Mouse (Mus musculus): ENCODE measurements around the gene Vps11. TPM values are rescaled to one million over a fixed set of nuclear protein-coding genes. Genes with fewer than 3 reads are reported as not detected.

Vps11 gene
- polyA plus RNA-seq (2017; shearing (Covaris generic)), result 67.2 TPM

DNA sequence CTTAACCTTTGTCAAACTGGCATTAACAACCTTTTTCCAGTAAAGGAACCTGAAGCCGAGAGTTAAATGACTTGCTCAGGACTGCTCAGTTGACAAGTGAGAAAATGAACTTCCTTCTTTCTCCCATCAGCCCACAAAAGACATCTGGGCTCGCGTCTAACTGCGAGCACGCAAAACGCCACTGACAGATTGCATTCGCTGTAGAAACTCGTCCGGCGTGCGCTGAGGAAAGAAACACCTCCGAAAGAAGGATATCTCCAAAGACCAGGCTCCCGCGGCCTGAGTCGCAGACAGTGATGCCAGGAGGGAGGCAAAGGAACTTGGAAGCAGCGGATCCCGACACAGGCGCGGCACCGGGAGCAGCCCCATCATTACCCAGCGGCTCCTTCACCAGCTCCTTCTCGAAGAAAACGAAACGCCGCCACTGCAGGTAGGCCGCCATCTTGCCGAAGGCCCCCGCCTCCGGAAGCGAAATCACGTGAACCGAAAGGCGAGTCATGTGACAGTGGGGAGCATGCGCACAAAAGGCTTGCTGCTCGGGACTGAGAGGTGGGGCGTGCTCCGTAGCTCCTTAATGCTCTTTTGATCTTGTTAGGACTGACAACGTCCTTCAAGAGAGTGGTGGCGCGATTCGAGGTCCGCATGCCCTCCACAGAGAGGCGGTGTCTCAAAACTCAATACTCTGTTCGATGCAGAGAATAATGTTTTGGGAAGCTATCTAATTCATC lies at the start of gene Vps11:
Gene Vps11, minus strand, starts transcription at position 481 of the 728 bp plus-strand sequence.

DNA sequence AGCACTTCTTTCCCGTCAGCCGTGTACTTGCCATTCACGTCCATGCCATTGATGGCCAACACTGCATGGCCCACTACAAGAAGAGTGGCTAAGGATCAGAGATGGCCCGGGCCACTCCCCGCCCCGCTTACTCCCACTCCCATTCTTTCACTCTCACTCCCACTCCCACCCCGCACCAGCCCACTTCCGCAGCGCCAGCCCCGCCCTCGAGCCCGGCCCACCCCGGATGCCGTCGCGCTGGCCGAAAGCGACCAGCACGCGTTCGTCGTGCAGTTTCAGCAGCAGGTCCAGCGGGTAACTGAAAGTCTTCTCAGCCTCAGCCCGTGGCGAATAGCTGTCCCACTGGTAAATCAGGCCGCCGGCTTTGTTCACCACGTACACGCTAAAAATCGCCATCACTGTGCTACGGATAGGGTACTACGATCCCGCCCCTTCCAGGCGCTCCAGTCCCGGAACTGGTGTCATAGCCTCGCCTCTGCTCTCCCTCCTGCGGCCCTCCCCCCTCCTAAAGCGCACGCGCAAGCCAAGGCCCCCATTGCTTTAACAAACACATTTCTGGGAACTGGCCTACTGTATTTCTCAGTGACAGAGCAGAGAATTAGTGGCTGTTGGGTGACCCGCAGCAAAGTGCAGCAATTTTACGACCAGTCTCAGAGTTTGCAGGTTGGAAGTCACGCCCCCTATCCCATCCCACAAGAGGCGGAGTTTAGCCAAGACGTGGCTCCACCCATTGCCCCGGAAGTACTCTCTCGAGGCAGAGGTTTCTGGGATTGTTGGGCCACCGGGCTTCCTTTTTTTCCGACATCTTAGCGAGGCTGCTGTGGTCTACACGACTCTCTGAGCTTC lies 45.7 kb upstream of the Vps11 start, which contains the start of the genes Rps25 and Trappc4:
Gene Rps25, plus strand, starts transcription at position 234 of the 846 bp plus-strand sequence.
Gene Trappc4, minus strand, starts transcription at position 695 of the 846 bp plus-strand sequence.

DNA sequence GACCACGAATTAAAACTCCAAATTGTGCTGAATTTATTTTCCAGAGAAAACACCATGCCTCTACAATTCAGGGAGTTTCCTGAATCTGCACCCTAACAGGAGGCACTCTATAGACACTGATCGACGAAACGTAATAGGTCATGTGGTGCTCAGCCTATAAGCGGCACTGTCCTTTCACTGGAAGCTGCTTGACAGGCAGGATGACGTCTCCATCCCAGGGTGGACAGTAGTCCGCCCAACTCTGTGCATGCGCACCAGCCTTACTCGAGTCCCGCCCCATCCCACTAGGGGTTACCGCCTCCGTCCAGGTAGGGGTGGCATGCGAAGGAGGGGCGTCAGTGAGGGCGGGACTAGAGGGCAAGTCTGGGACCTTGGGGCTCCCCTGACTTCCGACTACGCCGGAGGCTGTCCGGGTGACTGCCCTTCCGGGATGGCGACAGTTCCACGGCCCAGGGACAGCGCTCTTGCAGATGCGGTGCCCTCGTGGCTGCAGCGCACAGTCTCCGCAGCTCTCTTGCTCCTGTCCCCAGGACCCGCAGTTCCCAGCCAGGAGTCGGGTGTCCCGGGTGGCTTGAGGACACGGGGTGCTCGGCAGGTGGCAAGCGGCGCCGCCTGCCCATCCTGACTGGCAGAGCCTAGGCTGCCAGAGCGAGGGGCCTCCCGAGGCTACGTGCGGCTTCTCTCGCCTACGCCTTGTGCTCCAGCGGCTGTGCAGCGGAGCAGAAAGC lies 35.4 kb upstream of the Vps11 start, which contains the start of gene Slc37a4:
Gene Slc37a4, plus strand, starts transcription at position 169 of the 728 bp plus-strand sequence.

DNA sequence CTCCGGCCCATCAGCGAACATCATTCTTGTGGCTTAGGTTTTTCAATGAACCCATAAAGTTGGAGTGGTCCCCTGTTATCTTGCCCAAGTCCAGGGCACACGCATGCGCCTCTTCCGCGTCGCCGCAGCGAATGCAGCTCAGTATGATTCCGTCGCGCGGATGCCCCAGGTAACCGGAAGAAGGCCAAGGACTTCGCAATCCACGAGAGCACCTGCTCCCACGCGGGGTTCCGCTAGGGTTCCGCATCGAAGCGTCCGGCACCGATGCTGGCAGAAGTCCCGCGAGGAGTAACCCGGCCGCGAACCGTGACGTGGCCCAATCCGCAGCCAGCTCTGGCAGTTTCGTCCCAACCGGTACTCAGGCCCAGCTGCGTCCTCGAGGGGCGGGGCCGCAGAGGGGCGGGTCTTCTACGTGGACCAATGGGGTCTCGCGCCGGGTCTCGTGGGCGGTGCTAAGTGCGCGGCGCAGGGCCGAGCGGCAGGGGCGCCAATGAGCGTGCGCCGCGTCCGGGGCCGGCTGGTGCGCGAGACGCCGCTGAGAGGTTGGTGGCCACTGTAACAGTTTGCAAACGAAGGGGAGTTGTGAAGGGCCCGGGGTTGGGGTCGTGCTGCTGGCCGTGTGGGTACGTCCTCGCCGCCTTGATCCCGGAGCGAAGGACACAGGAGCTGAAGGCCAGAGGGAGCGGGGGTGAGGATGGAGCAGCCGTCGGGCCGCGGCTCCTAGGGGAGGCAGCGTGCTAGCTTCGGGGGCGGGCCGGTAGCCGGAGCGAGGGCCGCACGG lies 17.8 kb upstream of the Vps11 start, which contains the start of gene Hyou1:
Gene Hyou1, plus strand, starts transcription at position 437 of the 781 bp plus-strand sequence.

DNA sequence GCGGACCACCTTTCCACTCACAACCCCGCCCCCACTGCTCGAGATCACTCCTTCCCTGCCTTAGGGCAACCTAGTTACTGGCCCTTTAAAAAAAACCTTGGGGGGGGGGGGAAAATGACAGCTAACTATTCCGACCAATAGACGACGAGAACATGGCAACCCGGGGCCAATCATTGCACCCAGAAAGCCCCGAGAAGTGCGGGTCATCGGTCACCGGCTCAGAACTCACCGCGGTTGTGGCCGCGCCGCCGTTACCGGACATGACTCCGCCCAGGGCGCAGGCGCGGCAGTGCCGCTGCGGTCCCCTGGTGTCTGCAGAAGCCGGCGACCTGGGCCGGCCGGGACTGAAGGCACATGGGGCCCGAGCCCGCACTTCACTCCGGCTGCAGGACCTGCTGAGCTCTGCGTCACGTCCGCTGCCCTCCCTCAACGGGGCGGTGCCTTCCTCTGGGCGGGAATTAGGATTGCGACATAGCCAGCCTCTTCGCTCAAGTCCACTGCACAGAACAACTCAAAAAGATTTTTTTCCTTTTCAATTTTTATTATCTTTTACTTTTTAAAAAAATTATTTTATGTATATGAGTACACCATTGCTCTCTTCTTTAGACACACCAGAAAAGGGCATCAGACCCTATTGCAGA lies 17.6 kb downstream of the Vps11 start, which contains the start of gene Hmbs:
Gene Hmbs, minus strand, starts transcription at position 448 of the 641 bp plus-strand sequence.

DNA sequence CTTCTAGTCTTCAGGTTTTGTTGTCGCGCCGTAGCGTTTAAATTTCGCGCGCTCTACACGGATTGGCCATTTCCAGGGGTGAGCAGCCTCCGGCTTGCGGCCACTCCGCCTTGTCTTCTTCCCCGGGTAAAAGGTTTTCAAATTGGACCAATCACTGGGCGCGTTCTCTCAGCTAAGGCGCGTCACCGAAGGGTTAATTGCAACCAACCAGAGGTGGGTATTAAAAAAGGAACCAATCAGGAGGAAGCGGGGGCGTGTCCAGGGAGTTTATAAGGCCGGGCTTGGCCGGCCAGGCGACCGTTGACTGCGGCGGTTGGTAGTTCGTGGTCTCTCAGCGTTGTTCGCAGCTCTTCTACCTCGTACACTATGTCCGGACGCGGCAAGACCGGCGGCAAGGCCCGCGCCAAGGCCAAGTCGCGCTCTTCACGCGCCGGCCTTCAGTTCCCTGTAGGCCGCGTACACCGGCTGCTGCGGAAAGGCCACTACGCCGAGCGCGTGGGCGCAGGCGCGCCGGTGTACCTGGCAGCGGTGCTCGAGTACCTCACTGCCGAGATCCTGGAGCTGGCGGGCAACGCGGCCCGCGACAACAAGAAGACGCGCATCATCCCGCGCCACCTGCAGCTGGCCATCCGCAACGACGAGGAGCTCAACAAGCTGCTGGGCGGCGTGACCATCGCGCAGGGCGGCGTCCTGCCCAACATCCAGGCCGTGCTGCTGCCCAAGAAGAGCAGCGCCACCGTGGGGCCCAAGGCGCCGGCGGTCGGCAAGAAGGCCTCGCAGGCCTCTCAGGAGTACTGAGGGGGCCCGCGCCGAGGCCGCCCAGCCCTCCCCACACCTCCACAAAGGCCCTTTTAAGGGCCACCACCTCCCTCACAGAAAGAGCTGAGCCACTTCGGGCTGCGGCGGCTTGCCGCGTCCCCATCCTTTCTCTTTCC lies 26.8 kb downstream of the Vps11 start, which contains the start of gene H2afx:
Gene H2afx, plus strand, starts transcription at position 299 of the 935 bp plus-strand sequence.

DNA sequence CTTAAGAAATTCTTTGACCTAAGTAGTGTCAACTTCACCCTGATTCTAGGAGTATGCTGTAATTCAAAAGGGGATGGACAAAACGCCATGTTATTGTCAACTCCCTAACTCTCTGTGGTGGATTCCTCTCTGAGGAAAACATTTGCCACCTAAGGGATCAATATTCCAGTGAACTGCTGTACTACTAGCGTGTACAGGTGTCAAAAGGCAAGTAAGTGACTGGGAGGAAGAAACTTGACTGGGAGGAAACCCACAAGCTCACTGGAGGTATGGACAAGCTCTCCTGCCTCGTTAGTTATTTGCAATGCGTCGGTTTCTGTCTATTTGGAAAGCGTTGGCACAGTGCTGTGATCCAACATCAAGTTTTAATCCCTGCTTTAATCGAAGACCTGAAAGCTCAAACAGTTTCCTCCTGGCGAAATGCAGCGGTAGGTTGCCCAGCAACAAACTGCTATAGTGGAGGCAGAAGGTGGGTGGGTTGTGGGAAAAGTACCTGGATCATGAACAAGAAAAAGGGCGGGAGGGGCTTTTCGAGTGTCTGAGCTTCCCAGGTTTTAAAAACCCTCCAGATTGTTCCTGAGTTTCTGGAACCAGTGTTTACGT lies 35.6 kb downstream of the Vps11 start, which contains the start of gene Dpagt1:
Gene Dpagt1, plus strand, starts transcription at position 252 of the 603 bp plus-strand sequence.

DNA sequence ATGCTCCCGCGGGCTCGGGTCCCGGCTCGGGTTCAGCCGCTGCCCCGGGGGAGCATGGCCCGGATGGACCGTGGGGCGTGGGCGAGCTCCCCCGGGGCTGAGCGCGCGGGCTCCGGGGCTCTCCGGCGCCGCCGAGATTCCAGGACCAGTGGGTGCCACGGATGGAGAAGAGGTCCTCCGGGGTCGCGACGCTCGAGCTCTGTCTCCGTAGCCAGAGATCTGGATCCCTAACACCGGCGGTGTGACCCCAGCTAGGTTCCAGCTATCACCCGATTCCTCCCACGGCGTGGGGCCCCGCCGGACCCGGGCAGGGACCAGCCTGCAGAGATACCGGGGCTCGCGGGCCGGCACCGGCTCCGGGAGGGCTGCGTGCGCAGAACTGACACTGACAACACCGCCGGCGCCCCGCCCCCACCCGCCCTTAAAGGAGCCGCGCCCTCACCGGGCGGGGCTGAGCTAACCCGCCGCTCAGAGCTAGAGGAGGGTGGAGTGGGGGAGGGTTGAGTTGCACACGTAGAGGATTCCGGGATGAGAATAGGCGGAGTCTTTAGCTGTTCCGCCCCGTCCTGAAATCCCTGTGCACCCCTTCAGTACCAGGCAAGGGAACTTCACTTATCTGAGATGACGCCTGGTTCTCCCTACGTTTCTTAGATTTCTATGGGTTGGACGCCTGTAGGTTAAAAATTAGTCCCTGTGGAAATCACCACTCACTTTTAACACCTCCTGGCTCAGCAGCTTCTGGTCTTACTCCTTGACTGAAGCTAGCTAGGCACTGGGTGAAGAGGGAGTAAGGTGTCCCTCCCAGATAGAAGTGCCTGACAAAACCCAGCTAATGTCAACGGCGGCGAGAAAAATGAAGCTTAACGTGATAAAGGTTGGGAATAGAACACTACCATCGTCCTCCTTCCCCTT lies 41.3 kb downstream of the Vps11 start, which contains the start of gene C2cd2l:
Gene C2cd2l, minus strand, starts transcription at position 399 of the 912 bp plus-strand sequence.

DNA sequence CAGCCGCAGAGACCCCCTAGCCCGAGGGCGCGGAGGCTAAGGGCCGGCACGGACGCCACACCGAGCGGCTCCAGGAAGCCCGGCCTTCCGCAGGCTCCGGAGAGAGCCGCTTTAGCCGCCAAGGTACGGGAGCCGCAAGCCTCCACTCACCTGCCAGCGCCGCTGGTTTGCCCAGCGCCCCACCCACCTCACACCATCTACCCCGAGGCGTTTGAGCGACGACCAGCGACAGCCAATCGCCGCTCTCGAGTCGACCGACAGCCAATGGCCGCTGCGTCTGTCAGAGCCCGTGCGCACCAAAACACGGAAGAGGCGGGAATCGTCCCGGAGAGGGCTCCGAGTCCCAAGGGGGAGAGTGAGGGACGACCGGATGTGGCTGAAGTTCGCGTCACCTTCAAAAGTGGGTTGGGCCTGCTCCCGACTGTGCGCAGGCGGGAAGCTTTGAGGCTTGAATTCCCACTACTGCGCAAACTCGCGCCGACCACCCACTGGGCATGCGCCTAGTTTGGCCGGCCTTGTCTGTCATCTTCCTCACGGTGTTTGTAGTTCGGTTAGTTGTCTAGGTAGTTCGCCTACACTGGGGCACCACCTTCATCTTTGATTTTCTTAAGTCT lies 55.9 kb downstream of the Vps11 start, which contains the start of gene Hinfp:
Gene Hinfp, minus strand, starts transcription at position 206 of the 614 bp plus-strand sequence.

Other genes with a start within 250 kb of the Vps11 start
- 0.08 TPM for gene Gm49380, start 248.2 kb downstream of the Vps11 start, polyA plus RNA-seq (2017; shearing (Covaris generic))
- gene Rnf26, start 248.2 kb downstream of the Vps11 start, polyA plus RNA-seq (2017; shearing (Covaris generic)), result 30.0 TPM
- gene Mcam, start 227.2 kb downstream of the Vps11 start, polyA plus RNA-seq (2017; shearing (Covaris generic)), result 0.35 TPM
- 47.6 TPM for gene Cbl, start 127.6 kb downstream of the Vps11 start, polyA plus RNA-seq (2017; shearing (Covaris generic))
- gene Ccdc153, start 121.0 kb downstream of the Vps11 start, polyA plus RNA-seq (2017; shearing (Covaris generic)), result not detected
- gene Pdzd3, start 110.2 kb downstream of the Vps11 start, polyA plus RNA-seq (2017; shearing (Covaris generic)), result not detected
- gene Nlrx1, start 93.1 kb downstream of the Vps11 start, polyA plus RNA-seq (2017; shearing (Covaris generic)), result 11.3 TPM
- not detected for gene Abcg4, start 73.1 kb downstream of the Vps11 start, polyA plus RNA-seq (2017; shearing (Covaris generic))
- gene Hinfp, start 56.0 kb downstream of the Vps11 start, polyA plus RNA-seq (2017; shearing (Covaris generic)), result 27.3 TPM
- gene C2cd2l, start 41.4 kb downstream of the Vps11 start, polyA plus RNA-seq (2017; shearing (Covaris generic)), result 17.6 TPM
- 18.8 TPM for gene Dpagt1, start 35.7 kb downstream of the Vps11 start, polyA plus RNA-seq (2017; shearing (Covaris generic))
- 66.8 TPM for gene H2afx, start 27.0 kb downstream of the Vps11 start, polyA plus RNA-seq (2017; shearing (Covaris generic))
- 37.2 TPM for gene Hmbs, start 17.4 kb downstream of the Vps11 start, polyA plus RNA-seq (2017; shearing (Covaris generic))
- 15.6 TPM for gene Hyou1, start 17.8 kb upstream of the Vps11 start, polyA plus RNA-seq (2017; shearing (Covaris generic))
- 31.0 TPM for gene Slc37a4, start 35.2 kb upstream of the Vps11 start, polyA plus RNA-seq (2017; shearing (Covaris generic))
- gene Rps25, start 45.5 kb upstream of the Vps11 start, polyA plus RNA-seq (2017; shearing (Covaris generic)), result 1,839 TPM
- gene Trappc4, start 45.9 kb upstream of the Vps11 start, polyA plus RNA-seq (2017; shearing (Covaris generic)), result 135 TPM
- gene Ccdc84, start 56.9 kb upstream of the Vps11 start, polyA plus RNA-seq (2017; shearing (Covaris generic)), result 63.3 TPM
- gene Foxr1, start 79.5 kb upstream of the Vps11 start, polyA plus RNA-seq (2017; shearing (Covaris generic)), result not detected
- gene Upk2, start 93.3 kb upstream of the Vps11 start, polyA plus RNA-seq (2017; shearing (Covaris generic)), result not detected
- 28.8 TPM for gene Bcl9l, start 121.2 kb upstream of the Vps11 start, polyA plus RNA-seq (2017; shearing (Covaris generic))
- gene Cxcr5, start 200.2 kb upstream of the Vps11 start, polyA plus RNA-seq (2017; shearing (Covaris generic)), result 41.1 TPM
- gene Ddx6, start 243.2 kb upstream of the Vps11 start, polyA plus RNA-seq (2017; shearing (Covaris generic)), result 35.7 TPM